Mouse (Mus musculus) spleen, adult 2 months (tissue): ENCODE measurements at regions not wholly inside any gene's neighbourhood (a gene's known extent, or its start where the extent isn't known, plus 50 kb on each side); places are given as distances from the start of the nearest gene placed in this dataset.

Experiments used
- CTCF ChIP-seq: fragments of 200-500 bp; IDR thresholded peaks from 2 replicates; pipeline ENCODE4 v1.5.1; 2011; ENCODE audit warnings: mild to moderate bottlenecking, inconsistent platforms; ENCODE audit not compliant: insufficient read depth, insufficient read length, insufficient replicate concordance; ENCODE audit errors: extremely low read depth
- POLR2A ChIP-seq: fragments of 200-500 bp; IDR thresholded peaks from 2 replicates; pipeline ENCODE4 v1.6.1; 2011; ENCODE audit warnings: low read depth, low read length, inconsistent platforms

- TF ChIP-seq CTCF (no peak), POLR2A (no peak)
These were observed 125.5 kb upstream of the 2610301B20Rik start for GRCm38 (mm10) chr4:10748816-10749215.
